Mouse (Mus musculus) ES-E14 (cell line): ENCODE data around the gene Slc17a7. TPM values are rescaled to one million over a fixed set of nuclear protein-coding genes. Genes with fewer than 3 reads are reported as not detected.

Experiments used
- DNase-seq: peaks from one replicate; pipeline ENCODE4 v3.0.0-alpha.2; 2013; ENCODE audit warnings: low read depth, low spot score
- H3K27ac ChIP-seq: 2 replicates; pipeline ENCODE4 v1.5.1; 2012; ENCODE audit warnings: low read depth, mild to moderate bottlenecking, low read length, moderate library complexity, mixed read lengths; ENCODE audit not compliant: poor library complexity, insufficient read depth, severe bottlenecking
- H3K36me3 ChIP-seq: 2 replicates; pipeline ENCODE4 v1.6.1; 2012; ENCODE audit warnings: mild to moderate bottlenecking, low read length, moderate library complexity, mixed read lengths; ENCODE audit not compliant: control insufficient read depth, poor library complexity, insufficient read depth, severe bottlenecking
- H3K4me1 ChIP-seq, 2 experiments: fragments of 150-350 bp in 1 of 2; sonication (generic) in 1 of 2; 2 replicates each; pipeline ENCODE4 v1.6.1; 2012; ENCODE audit warnings: low read length in 2 of 2, mild to moderate bottlenecking in 1 of 2, mixed read lengths in 1 of 2; ENCODE audit not compliant: control insufficient read depth in 2 of 2, insufficient read depth in 2 of 2, poor library complexity in 1 of 2
- H3K4me3 ChIP-seq, 2 experiments: fragments of 150-350 bp in 1 of 2; sonication (generic) in 1 of 2; 2 replicates each; pipeline ENCODE4 v1.5.1; 2012; ENCODE audit warnings: low read length in 2 of 2, low read depth in 1 of 2, mild to moderate bottlenecking in 1 of 2, mixed read lengths in 1 of 2; ENCODE audit not compliant: insufficient read depth in 1 of 2, poor library complexity in 1 of 2, severe bottlenecking in 1 of 2
- H3K9ac ChIP-seq: 2 replicates; pipeline ENCODE4 v1.6.1; 2012; ENCODE audit warnings: low read depth, mild to moderate bottlenecking, low read length, mixed read lengths; ENCODE audit not compliant: poor library complexity, insufficient read depth, severe bottlenecking
- H3K9me3 ChIP-seq: fragments of 150-350 bp; sonication (generic); 2 replicates; pipeline ENCODE4 v1.6.1; 2012; ENCODE audit warnings: low read depth, mild to moderate bottlenecking, low read length; ENCODE audit not compliant: control insufficient read depth, insufficient read depth
- CHD2 ChIP-seq: IDR thresholded peaks from 2 replicates; pipeline ENCODE4 v1.6.1; 2014; ENCODE audit warnings: mild to moderate bottlenecking, low read depth, low read length, inconsistent platforms
- HCFC1 ChIP-seq: IDR thresholded peaks from 2 replicates; pipeline ENCODE4 v1.6.1; 2012; ENCODE audit warnings: low read length, inconsistent platforms, borderline replicate concordance; ENCODE audit not compliant: insufficient read depth
- MAFK ChIP-seq: IDR thresholded peaks from 2 replicates; pipeline ENCODE4 v1.6.1; 2014; ENCODE audit warnings: mild to moderate bottlenecking, low read depth, low read length, inconsistent platforms; ENCODE audit not compliant: insufficient read depth
- ZC3H11A ChIP-seq: IDR thresholded peaks from 2 replicates; pipeline ENCODE4 v1.6.1; 2012; ENCODE audit warnings: low read depth, mild to moderate bottlenecking, inconsistent platforms, low read length, borderline replicate concordance
- ZNF384 ChIP-seq: IDR thresholded peaks from 2 replicates; pipeline ENCODE4 v1.6.1; 2012; ENCODE audit warnings: low read depth, low read length, inconsistent platforms
- in situ Hi-C, 2 experiments: fragments of 600-800 bp; cut with MboI; formaldehyde crosslinking; loops; one replicate each; pipeline ENCODE4 v1.15.1; 2025; ENCODE audit warnings: low sequenced_read_pairs in 2 of 2, inconsistent platforms in 1 of 2; ENCODE audit not compliant: unreplicated experiment in 2 of 2
- total RNA-seq: library from RNA; depleted of rRNA; stranded (reverse); fragments of 300-350 nt; gene quantifications from 2 replicates; pipeline ENCODE4 v1.2.3, GENCODE M21; 2012

Gene Slc17a7
- total RNA-seq, 1 experiment: 3.4 TPM

- no peak for DNase-seq
- peaks cover 0 to 9% of the 10 kb centered on the region in 2 experiments; a peak in 1 of 4 replicates for H3K4me1 ChIP-seq
- peaks cover 24% of the 10 kb centered on the region for H3K36me3 ChIP-seq
- H3K27ac ChIP-seq: no peak overlapping the region
- TF ChIP-seq HCFC1 (no peak), ZNF384 (no peak), CHD2 (no peak), MAFK (no peak), ZC3H11A (no peak)
- in situ Hi-C loops: no loop called here
- no peak overlapping the region for H3K9ac ChIP-seq
- H3K9me3 ChIP-seq: no peaks in the 10 kb centered on the region
- no peak overlapping the region for H3K4me3 ChIP-seq
These were observed 23.6 kb upstream of the Slc17a7 start for GRCm38 (mm10) chr7:45139904-45140723.

GRCm38 (mm10) chr7:45141319-45141718 is 22.4 kb upstream of the Slc17a7 start:
- Histone ChIP-seq H3K9ac (no peak overlapping the region), H3K27ac (no peak overlapping the region), H3K4me3 (no peak overlapping the region), H3K9me3 (no peaks in the 10 kb centered on the region), H3K36me3 (peaks cover 34% of the 10 kb centered on the region), H3K4me1 (peaks cover 0 to 4% of the 10 kb centered on the region in 2 experiments; a peak in 1 of 4 replicates)
- DNase-seq: no peak
- in situ Hi-C loops: no loop called here
- no peak for TF ChIP-seq ZC3H11A

GRCm38 (mm10) chr7:45141914-45142313 is 21.8 kb upstream of the Slc17a7 start:
- in situ Hi-C loops: no loop called here
- Histone ChIP-seq H3K4me1 (peaks cover 0 to 4% of the 10 kb centered on the region in 2 experiments; a peak in 1 of 4 replicates), H3K36me3 (peaks cover 36% of the 10 kb centered on the region), H3K9ac (no peak overlapping the region), H3K4me3 (no peak overlapping the region), H3K27ac (no peak overlapping the region), H3K9me3 (no peaks in the 10 kb centered on the region)
- no peak for TF ChIP-seq ZC3H11A
- no peak for DNase-seq

- Histone ChIP-seq H3K9ac (no peak overlapping the region), H3K4me3 (no peak overlapping the region), H3K36me3 (peaks cover 44% of the 10 kb centered on the region), H3K27ac (no peak overlapping the region), H3K9me3 (no peaks in the 10 kb centered on the region), H3K4me1 (peaks cover 0 to 3% of the 10 kb centered on the region in 2 experiments; a peak in 1 of 4 replicates)
- DNase-seq: no peak
- in situ Hi-C loops: no loop called here
- TF ChIP-seq ZC3H11A: no peak
- no peak for TF ChIP-seq HCFC1
- TF ChIP-seq CHD2: no peak
- no peak for TF ChIP-seq ZNF384
- TF ChIP-seq MAFK: no peak
These were observed 19.2 kb upstream of the Slc17a7 start for GRCm38 (mm10) chr7:45144368-45145174.
